Comparison of ENCODE assay signal across 21 mouse cellular contexts in genomic region chr5:118043761-118044160, GRCm38 (mm10). TPM values are rescaled to one million over a fixed set of nuclear protein-coding genes. Genes with fewer than 3 reads are reported as not detected.
"Had no signal": no experiment of that assay in that cellular context is flagged by ENCODE, and none has a peak within 500 bp of the region (broad histone marks: within the 10 kb centered on the region; RNA-seq: fewer than 3 reads in every experiment).

No protein-coding gene starts in this region.

- ATAC-seq: liver, postnatal 0 days; lung, postnatal 0 days; midbrain, embryonic 16.5 days had no signal

- H3K9me3 ChIP-seq: lung, embryonic 15.5 days; midbrain, embryonic 12.5 days; neural tube, embryonic 13.5 days; neural tube, embryonic 15.5 days had no signal

- H3K4me1 ChIP-seq: lung, embryonic 15.5 days had no signal

- H3K27me3 ChIP-seq: lung, embryonic 15.5 days; midbrain, embryonic 12.5 days; neural tube, embryonic 13.5 days; neural tube, embryonic 15.5 days had no signal

- DNase-seq: liver, postnatal 0 days; lung, adult 2 months; lung, postnatal 4 days; midbrain, embryonic 14.5 days; retina, postnatal 1 day; right cerebral cortex, adult 18-20 months; right cerebral cortex, postnatal 25 days; right cerebral cortex, postnatal 4 days; spleen, adult 18-20 months; thymus, adult 18-20 months; thymus, postnatal 14 days; thymus, postnatal 36 days had no signal

- H3K36me3 ChIP-seq: lung, embryonic 15.5 days; midbrain, embryonic 10.5 days; midbrain, embryonic 12.5 days; neural tube, embryonic 13.5 days; neural tube, embryonic 15.5 days had no signal

- H3K9ac ChIP-seq: liver, postnatal 0 days; lung, embryonic 15.5 days; midbrain, embryonic 12.5 days; neural tube, embryonic 13.5 days; neural tube, embryonic 15.5 days had no signal

- H3K27ac ChIP-seq: lung, embryonic 15.5 days; midbrain, embryonic 10.5 days; midbrain, embryonic 12.5 days; neural tube, embryonic 13.5 days; neural tube, embryonic 15.5 days had no signal

- H3K4me2 ChIP-seq: lung, embryonic 15.5 days; midbrain, embryonic 12.5 days; neural tube, embryonic 13.5 days; neural tube, embryonic 15.5 days had no signal

- H3K4me3 ChIP-seq: lung, embryonic 15.5 days; midbrain, embryonic 10.5 days; midbrain, embryonic 12.5 days; myocyte; neural tube, embryonic 13.5 days; neural tube, embryonic 15.5 days had no signal

RNA-seq across cellular contexts. Expression of gene Tesc, which starts 16.2 kb away (rescaled TPM):
- total RNA-seq: megakaryocyte-erythroid progenitor cell, adult 5-6 weeks had no signal
